Mouse (Mus musculus): Measurements from ENCODE around the gene Tut7. TPM values are rescaled to one million over a fixed set of nuclear protein-coding genes. Genes with fewer than 3 reads are reported as not detected.
"Not testable (repeated sequence)": the region's sequence is repeated elsewhere in the genome, so short reads cannot be mapped to it uniquely, and the experiment has no call there.

Gene Tut7
- polyA plus RNA-seq, 1 experiment from 2014 or later = 37.2 TPM

GRCm38 (mm10) chr13:59842226-59843210, 19.6 kb upstream of the Tut7 start:
- WGBS = 36% methylated on average over 16 of the region's 16 CpGs
- H3K4me1 ChIP-seq = 0 out of 2 replicates have a peak, but pooled peaks cover 5% of the 10 kb centered on the region
- H3K9me3 ChIP-seq = no peaks in the 10 kb centered on the region
- no peaks in the 10 kb centered on the region for H3K27me3 ChIP-seq (ENCODE audit: insufficient read depth, poor library complexity, severe bottlenecking)
- no peaks in the 10 kb centered on the region for H3K36me3 ChIP-seq
- DNase-seq (ENCODE audit: low spot score) = peak; percentile 87
- peak overlapping the region; percentile 56; the same call in 1 of the 2 replicates for H3K27ac ChIP-seq
- peak overlapping the region; percentile 38; the same call in 1 of the 2 replicates for H3K4me3 ChIP-seq

- 87% methylated on average over 14 of the region's 14 CpGs for WGBS
- not testable (repeated sequence) for H3K36me3 ChIP-seq; H3K27ac ChIP-seq; H3K4me1 ChIP-seq; H3K4me3 ChIP-seq; H3K27me3 ChIP-seq (ENCODE audit: insufficient read depth, poor library complexity, severe bottlenecking); H3K9me3 ChIP-seq
- peak; percentile 51 for DNase-seq (ENCODE audit: low spot score)
Measured at GRCm38 (mm10) chr13:59841761-59842160, 18.8 kb upstream of the Tut7 start.

GRCm38 (mm10) chr13:59840429-59841169, 17.7 kb upstream of the Tut7 start:
- no peak overlapping the region for H3K4me3 ChIP-seq
- H3K27me3 ChIP-seq (ENCODE audit: insufficient read depth, poor library complexity, severe bottlenecking) = no peaks in the 10 kb centered on the region
- no peaks in the 10 kb centered on the region for H3K36me3 ChIP-seq
- no peak overlapping the region for H3K27ac ChIP-seq
- DNase-seq (ENCODE audit: low spot score) = peak; percentile 92
- H3K9me3 ChIP-seq = no peaks in the 10 kb centered on the region
- 69% methylated on average over 11 of the region's 11 CpGs for WGBS
- 0 out of 2 replicates have a peak, but pooled peaks cover 10% of the 10 kb centered on the region for H3K4me1 ChIP-seq

- 83% methylated on average over 9 of the region's 9 CpGs for WGBS
- Histone ChIP-seq H3K27me3 (ENCODE audit: insufficient read depth, poor library complexity, severe bottlenecking) (no peaks in the 10 kb centered on the region), H3K36me3 (no peaks in the 10 kb centered on the region), H3K27ac (no peak overlapping the region; the same call in 1 of the 2 replicates), H3K4me1 (peaks cover 19% of the 10 kb centered on the region), H3K9me3 (no peaks in the 10 kb centered on the region), H3K4me3 (no peak overlapping the region)
- DNase-seq (ENCODE audit: low spot score) = peak; percentile 72
Measured at GRCm38 (mm10) chr13:59839356-59839755, 16.4 kb upstream of the Tut7 start.

- no peaks in the 10 kb centered on the region for H3K36me3 ChIP-seq
- H3K9me3 ChIP-seq = no peaks in the 10 kb centered on the region
- H3K27ac ChIP-seq = no peak overlapping the region
- 84% methylated on average over 3 of the region's 3 CpGs for WGBS
- H3K4me3 ChIP-seq = no peak overlapping the region
- H3K4me1 ChIP-seq = peaks cover 19% of the 10 kb centered on the region
- peak; percentile 67 for DNase-seq (ENCODE audit: low spot score)
- no peaks in the 10 kb centered on the region for H3K27me3 ChIP-seq (ENCODE audit: insufficient read depth, poor library complexity, severe bottlenecking)
Measured at GRCm38 (mm10) chr13:59838464-59838863, 15.5 kb upstream of the Tut7 start.

GRCm38 (mm10) chr13:59836811-59837210, 13.9 kb upstream of the Tut7 start:
- Histone ChIP-seq H3K36me3 (no peaks in the 10 kb centered on the region), H3K4me1 (peaks cover 14% of the 10 kb centered on the region), H3K4me3 (no peak overlapping the region), H3K9me3 (no peaks in the 10 kb centered on the region), H3K27me3 (ENCODE audit: insufficient read depth, poor library complexity, severe bottlenecking) (no peaks in the 10 kb centered on the region), H3K27ac (no peak overlapping the region)
- peak; percentile 68 for DNase-seq (ENCODE audit: low spot score)
- 76% methylated on average over 3 of the region's 3 CpGs for WGBS

GRCm38 (mm10) chr13:59836101-59836798, 13.3 kb upstream of the Tut7 start:
- H3K4me1 ChIP-seq = peaks cover 14% of the 10 kb centered on the region
- WGBS = 45% methylated on average over 14 of the region's 14 CpGs
- no peaks in the 10 kb centered on the region for H3K36me3 ChIP-seq
- H3K4me3 ChIP-seq = no peak overlapping the region
- H3K9me3 ChIP-seq = no peaks in the 10 kb centered on the region
- peak; percentile 74 for DNase-seq (ENCODE audit: low spot score)
- H3K27ac ChIP-seq = 0 out of 2 replicates have a peak overlapping the region, but pooled peaks have one; percentile 16
- no peaks in the 10 kb centered on the region for H3K27me3 ChIP-seq (ENCODE audit: insufficient read depth, poor library complexity, severe bottlenecking)

GRCm38 (mm10) chr13:59834786-59835452, 12.0 kb upstream of the Tut7 start:
- Histone ChIP-seq H3K36me3 (no peaks in the 10 kb centered on the region), H3K27me3 (ENCODE audit: insufficient read depth, poor library complexity, severe bottlenecking) (no peaks in the 10 kb centered on the region), H3K27ac (peak overlapping the region; percentile 72), H3K9me3 (no peaks in the 10 kb centered on the region), H3K4me3 (no peak overlapping the region), H3K4me1 (peaks cover 14% of the 10 kb centered on the region)
- 45% methylated on average over 4 of the region's 4 CpGs for WGBS
- DNase-seq (ENCODE audit: low spot score) = peak; percentile 72

- WGBS = 80% methylated on average over 7 of the region's 7 CpGs
- Histone ChIP-seq H3K4me3 (no peak overlapping the region), H3K4me1 (peaks cover 14% of the 10 kb centered on the region), H3K36me3 (no peaks in the 10 kb centered on the region), H3K27ac (no peak overlapping the region), H3K27me3 (ENCODE audit: insufficient read depth, poor library complexity, severe bottlenecking) (no peaks in the 10 kb centered on the region), H3K9me3 (no peaks in the 10 kb centered on the region)
- DNase-seq (ENCODE audit: low spot score) = no peak
Measured at GRCm38 (mm10) chr13:59832871-59833270, 9.9 kb upstream of the Tut7 start.

- H3K27me3 ChIP-seq (ENCODE audit: insufficient read depth, poor library complexity, severe bottlenecking) = no peaks in the 10 kb centered on the region
- 64% methylated on average over 7 of the region's 7 CpGs for WGBS
Measured at GRCm38 (mm10) chr13:59832454-59832853, 9.5 kb upstream of the Tut7 start.

GRCm38 (mm10) chr13:59825966-59826365, 3.0 kb upstream of the Tut7 start:
- Histone ChIP-seq H3K36me3 (peaks cover 5% of the 10 kb centered on the region; the same call in 1 of the 2 replicates), H3K9me3 (no peaks in the 10 kb centered on the region), H3K27ac (no peak overlapping the region), H3K4me1 (peaks cover 18% of the 10 kb centered on the region), H3K27me3 (ENCODE audit: insufficient read depth, poor library complexity, severe bottlenecking) (no peaks in the 10 kb centered on the region), H3K4me3 (no peak overlapping the region)
- DNase-seq (ENCODE audit: low spot score) = no peak

More at GRCm38 (mm10) chr13:59832454-59832853, 9.5 kb upstream of the Tut7 start:
- DNase-seq (ENCODE audit: low spot score) = no peak
- no peak overlapping the region for H3K27ac ChIP-seq
- H3K9me3 ChIP-seq = no peaks in the 10 kb centered on the region
- no peaks in the 10 kb centered on the region for H3K36me3 ChIP-seq
- H3K4me1 ChIP-seq = peaks cover 14% of the 10 kb centered on the region
- no peak overlapping the region for H3K4me3 ChIP-seq

- WGBS = 71% methylated on average over 3 of the region's 3 CpGs
- peak overlapping the region; percentile 96; the same call in 1 of the 2 replicates for H3K4me3 ChIP-seq
Measured at GRCm38 (mm10) chr13:59820836-59821235, 2.1 kb downstream of the Tut7 start.

More at GRCm38 (mm10) chr13:59820836-59821235, 2.1 kb downstream of the Tut7 start:
- Histone ChIP-seq H3K36me3 (peaks cover 20% of the 10 kb centered on the region), H3K27me3 (ENCODE audit: insufficient read depth, poor library complexity, severe bottlenecking) (no peaks in the 10 kb centered on the region), H3K27ac (no peak overlapping the region), H3K4me1 (peaks cover 38% of the 10 kb centered on the region), H3K9me3 (no peaks in the 10 kb centered on the region)
- no peak for DNase-seq (ENCODE audit: low spot score)

All from heart, embryonic 10.5 days (tissue).